20 mouse cellular contexts compared by ENCODE assay signal in the genomic region with DNA sequence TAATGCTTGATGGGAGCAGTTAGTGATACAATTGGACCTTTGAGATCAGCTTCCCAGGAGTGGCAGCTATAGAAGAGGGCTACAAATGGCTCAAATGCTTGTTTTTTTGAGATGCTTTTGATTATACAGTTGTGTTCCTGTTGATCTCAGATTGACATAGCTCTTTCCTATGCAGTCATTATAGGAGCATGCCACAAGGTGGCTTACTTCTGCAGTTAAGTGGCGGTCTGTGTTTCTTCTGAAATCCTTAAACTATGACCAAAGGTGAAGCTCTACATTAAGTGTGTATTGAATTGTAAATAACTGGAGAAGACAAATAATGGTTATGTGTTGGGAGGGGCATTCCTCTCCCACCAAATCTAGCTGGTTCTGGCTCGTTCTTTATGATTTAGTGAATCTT. TPM values are rescaled to one million over a fixed set of nuclear protein-coding genes. Genes with fewer than 3 reads are reported as not detected.
DNase-seq lines count a peak whose midpoint lies in the region; ATAC-seq and TF ChIP-seq lines count a peak whose summit lies in the region.
"Had no signal": no experiment of that assay in that cellular context is flagged by ENCODE, and none has a peak within 500 bp of the region (broad histone marks: within the 10 kb centered on the region; RNA-seq: fewer than 3 reads in every experiment).

No protein-coding gene starts in this region.

- WGBS in heart, adult 2 months = 79% methylated on average over 2 of the region's 2 CpGs
- 72% methylated on average over 2 of the region's 2 CpGs for WGBS in liver, postnatal 0 days (ENCODE audit: insufficient replicate concordance)

- H3K4me3 ChIP-seq in heart, adult 2 months = no peak overlapping the region
- H3K4me3 ChIP-seq in liver, postnatal 0 days (ENCODE audit: low read depth, low read length) = no peak overlapping the region
- H3K4me3 ChIP-seq: forebrain, embryonic 10.5 days; hindbrain, embryonic 10.5 days; limb, embryonic 13.5 days; megakaryocyte, embryonic 14.5 days; stomach, embryonic 15.5 days had no signal

- H3K9me3 ChIP-seq in liver, postnatal 0 days (ENCODE audit: low read length) = no peaks in the 10 kb centered on the region
- H3K9me3 ChIP-seq: forebrain, embryonic 10.5 days; hindbrain, embryonic 10.5 days; limb, embryonic 13.5 days; megakaryocyte, embryonic 14.5 days; stomach, embryonic 15.5 days had no signal

- H3K4me1 ChIP-seq in heart, adult 2 months (ENCODE audit: control insufficient read depth, insufficient read depth, low read length) = no peaks in the 10 kb centered on the region
- no peaks in the 10 kb centered on the region for H3K4me1 ChIP-seq in liver, postnatal 0 days (ENCODE audit: insufficient read depth)
- H3K4me1 ChIP-seq: forebrain, embryonic 10.5 days; hindbrain, embryonic 10.5 days; limb, embryonic 13.5 days; megakaryocyte, embryonic 14.5 days; stomach, embryonic 15.5 days had no signal

- no peak for DNase-seq in heart, adult 2 months
- DNase-seq in heart, adult 18-20 months = no peak
- DNase-seq in liver, postnatal 0 days = no peak
- DNase-seq in liver = no peak
- peak; percentile 8 for DNase-seq in thymus, postnatal 25 days
- no peak for DNase-seq in thymus, adult 18-20 months
- DNase-seq in embryo, embryonic 10.5 days (ENCODE audit: low spot score) = no peak
- DNase-seq: adrenal gland, postnatal 25 days; cerebellum, adult 18-20 months; cerebellum, postnatal 25 days; kidney, adult 8-10 months; kidney, postnatal 4 days; right cerebral cortex, postnatal 25 days had no signal

- no peak overlapping the region for H3K9ac ChIP-seq in heart, adult 2 months (ENCODE audit: low read depth, low read length)
- H3K9ac ChIP-seq in liver, postnatal 0 days (replicated peaks) = no peak overlapping the region
- H3K9ac ChIP-seq: limb, embryonic 13.5 days; liver, embryonic 14.5 days; stomach, embryonic 15.5 days had no signal

- TF ChIP-seq POLR2A in heart, adult 2 months (IDR thresholded peaks at IDR 0.05; ENCODE audit: insufficient read depth, low read depth, low read length) = no peak

- no peaks in the 10 kb centered on the region; the same call in 1 of the 2 replicates for H3K36me3 ChIP-seq in heart, adult 2 months (ENCODE audit: control insufficient read depth, insufficient read depth, low read length)
- H3K36me3 ChIP-seq in liver, postnatal 0 days (replicated peaks; ENCODE audit: insufficient read depth, low read length) = peaks cover 34% of the 10 kb centered on the region

- H3K79me2 ChIP-seq in heart, adult 2 months (replicated peaks; ENCODE audit: control insufficient read depth, insufficient read depth, low read length) = no peaks in the 10 kb centered on the region

- TF ChIP-seq CTCF in heart, adult 2 months (IDR thresholded peaks at IDR 0.05) = peak; percentile 41
- TF ChIP-seq CTCF in liver, postnatal 0 days (IDR thresholded peaks at IDR 0.05; ENCODE audit: low read depth) = peak; percentile 47

- H3K27ac ChIP-seq in heart, adult 2 months = no peak overlapping the region
- H3K27ac ChIP-seq in liver, postnatal 0 days (ENCODE audit: low read depth) = no peak overlapping the region
- H3K27ac ChIP-seq: forebrain, embryonic 10.5 days; hindbrain, embryonic 10.5 days; limb, embryonic 13.5 days; liver, embryonic 14.5 days; stomach, embryonic 15.5 days had no signal

- ATAC-seq in liver, postnatal 0 days = no peak
- ATAC-seq: Patski had no signal

- intact Hi-C loops in heart, adult 2 months (cut with DNase I) = no loop called here

- no peak overlapping the region for H3K4me2 ChIP-seq in liver, postnatal 0 days (ENCODE audit: low read depth, low read length)
- H3K4me2 ChIP-seq: limb, embryonic 13.5 days; stomach, embryonic 15.5 days had no signal

- H3K27me3 ChIP-seq in heart, adult 2 months (ENCODE audit: control insufficient read depth, insufficient read depth, low read length) = no peaks in the 10 kb centered on the region
- H3K27me3 ChIP-seq in liver, postnatal 0 days (ENCODE audit: insufficient read depth, low read length) = no peaks in the 10 kb centered on the region
- H3K27me3 ChIP-seq: limb, embryonic 13.5 days; megakaryocyte, embryonic 14.5 days; Patski; stomach, embryonic 15.5 days had no signal

- no peak for TF ChIP-seq EP300 in heart, adult 2 months (IDR thresholded peaks at IDR 0.05; ENCODE audit: insufficient read depth, low read depth, low read length)
- no peak for TF ChIP-seq EP300 in liver, postnatal 0 days (IDR thresholded peaks at IDR 0.05; ENCODE audit: low read depth)

RNA-seq across cellular contexts. Expression of a gene that starts 12.9 kb away (rescaled TPM):
- total RNA-seq in heart, adult 2 months (2021) = 1 to 10 TPM; 8.7 to 8.8 TPM
- polyA plus RNA-seq in heart, adult 2 months (2012; rRNA removed) = 4.9 and 6.4 TPM in 2 replicates
- 10 to 100 TPM in 1 of 2 experiments, 1 to 10 TPM in 1; 8.3 to 11.8 TPM for total RNA-seq in heart, adult 18-20 months (2021)
- 3.2 and 3.8 TPM in 2 replicates for polyA plus RNA-seq in liver, postnatal 0 days (2015; fragmentation: Nextera tagmentation; extraction: Ambion mirVana)

RNA-seq across cellular contexts. Expression of a gene that starts 54.6 kb away (rescaled TPM):
- 1 to 10 TPM; 4.9 to 6.7 TPM for total RNA-seq in heart, adult 2 months (2021)
- 2.5 and 4.2 TPM in 2 replicates for polyA plus RNA-seq in heart, adult 2 months (2012; rRNA removed)
- 1 to 10 TPM; 4.7 to 6.5 TPM for total RNA-seq in heart, adult 18-20 months (2021)
- 16.2 and 17.8 TPM in 2 replicates for polyA plus RNA-seq in liver, postnatal 0 days (2015; fragmentation: Nextera tagmentation; extraction: Ambion mirVana)
